Mouse (Mus musculus): ENCODE measurements around the gene Cyth4. TPM values are rescaled to one million over a fixed set of nuclear protein-coding genes. Genes with fewer than 3 reads are reported as not detected.

Gene Cyth4
- 10 to 100 TPM; 11.6 to 12.3 TPM for total RNA-seq (2021)
- long read RNA-seq, experiment 1, partial matches to known transcripts = 1 of 6 reads
- long read RNA-seq, experiment 1, other reads (novel, unspliced or antisense) = 2 of 6 reads
- long read RNA-seq, experiment 2, partial matches to known transcripts = 4 of 7 reads
- long read RNA-seq, experiment 2, other reads (novel, unspliced or antisense) = 1 of 7 reads

GRCm38 (mm10) chr15:78596914-78597313 is at the start of gene Cyth4:
TSS of gene Cyth4 (plus strand) at chr15:78597047.
- intact Hi-C loops (cut with DNase I) = no loop called here
- peak; percentile 49 for DNase-seq (ENCODE audit: low spot score in 2 of 2)

GRCm38 (mm10) chr15:78547415-78548335 is 49.2 kb upstream of the Cyth4 start:
- intact Hi-C loops (cut with DNase I) = no loop called here
- peak in 1 of 2 experiments; percentile 46 for DNase-seq (ENCODE audit: low spot score in 2 of 2)

GRCm38 (mm10) chr15:78548336-78548665 is 48.5 kb upstream of the Cyth4 start:
- no peak for DNase-seq (ENCODE audit: low spot score in 2 of 2)
- intact Hi-C loops (cut with DNase I) = no loop called here

GRCm38 (mm10) chr15:78548711-78549110 is 48.1 kb upstream of the Cyth4 start:
- no peak for DNase-seq (ENCODE audit: low spot score in 2 of 2)
- intact Hi-C loops (cut with DNase I) = no loop called here

GRCm38 (mm10) chr15:78549189-78549734 is 47.6 kb upstream of the Cyth4 start:
- intact Hi-C loops (cut with DNase I) = no loop called here
- no peak for DNase-seq (ENCODE audit: low spot score in 2 of 2)

- intact Hi-C loops (cut with DNase I) = no loop called here
- DNase-seq (ENCODE audit: low spot score in 2 of 2) = no peak
These were observed 42.1 kb upstream of the Cyth4 start for GRCm38 (mm10) chr15:78554545-78555313.

GRCm38 (mm10) chr15:78557693-78558535 is 38.9 kb upstream of the Cyth4 start:
- intact Hi-C loops (cut with DNase I) = no loop called here
- no peak for DNase-seq (ENCODE audit: low spot score in 2 of 2)

GRCm38 (mm10) chr15:78559141-78559979 is 37.5 kb upstream of the Cyth4 start:
- no peak for DNase-seq (ENCODE audit: low spot score in 2 of 2)
- intact Hi-C loops (cut with DNase I) = no loop called here

GRCm38 (mm10) chr15:78563344-78563743 is 33.5 kb upstream of the Cyth4 start:
- no peak for DNase-seq (ENCODE audit: low spot score in 2 of 2)
- intact Hi-C loops (cut with DNase I) = no loop called here

GRCm38 (mm10) chr15:78563937-78564336 is 32.9 kb upstream of the Cyth4 start:
- intact Hi-C loops (cut with DNase I) = no loop called here
- DNase-seq (ENCODE audit: low spot score in 2 of 2) = no peak

- no peak for DNase-seq (ENCODE audit: low spot score in 2 of 2)
- intact Hi-C loops (cut with DNase I) = no loop called here
These were observed 31.9 kb upstream of the Cyth4 start for GRCm38 (mm10) chr15:78564764-78565435.

GRCm38 (mm10) chr15:78567608-78568120 is 29.2 kb upstream of the Cyth4 start:
- no peak for DNase-seq (ENCODE audit: low spot score in 2 of 2)
- intact Hi-C loops (cut with DNase I) = no loop called here

GRCm38 (mm10) chr15:78570170-78570569 is 26.7 kb upstream of the Cyth4 start:
- no peak for DNase-seq (ENCODE audit: low spot score in 2 of 2)
- intact Hi-C loops (cut with DNase I) = no loop called here

- DNase-seq (ENCODE audit: low spot score in 2 of 2) = no peak
- intact Hi-C loops (cut with DNase I) = no loop called here
These were observed 25.1 kb upstream of the Cyth4 start for GRCm38 (mm10) chr15:78571554-78572269.

GRCm38 (mm10) chr15:78572270-78572600 is 24.6 kb upstream of the Cyth4 start:
- intact Hi-C loops (cut with DNase I) = no loop called here
- DNase-seq (ENCODE audit: low spot score in 2 of 2) = no peak

- intact Hi-C loops (cut with DNase I) = no loop called here
These were observed 24.0 kb upstream of the Cyth4 start, which contains the start of gene Rac2 for GRCm38 (mm10) chr15:78572658-78573397. TSS of gene Rac2 (minus strand) at chr15:78572783.

More at GRCm38 (mm10) chr15:78572658-78573397, 24.0 kb upstream of the Cyth4 start, which contains the start of gene Rac2:
- DNase-seq (ENCODE audit: low spot score in 2 of 2) = no peak

Data from left cerebral cortex, postnatal 14 days (tissue).